Mouse (Mus musculus): ENCODE measurements around the gene Olfr746. TPM values are rescaled to one million over a fixed set of nuclear protein-coding genes. Genes with fewer than 3 reads are reported as not detected.

Olfr746 gene
- polyA plus RNA-seq (2015; fragmentation: Nextera tagmentation; extraction: Ambion mirVana), result 0.17 TPM in 1 of 2 replicates, not detected in the other

DNA sequence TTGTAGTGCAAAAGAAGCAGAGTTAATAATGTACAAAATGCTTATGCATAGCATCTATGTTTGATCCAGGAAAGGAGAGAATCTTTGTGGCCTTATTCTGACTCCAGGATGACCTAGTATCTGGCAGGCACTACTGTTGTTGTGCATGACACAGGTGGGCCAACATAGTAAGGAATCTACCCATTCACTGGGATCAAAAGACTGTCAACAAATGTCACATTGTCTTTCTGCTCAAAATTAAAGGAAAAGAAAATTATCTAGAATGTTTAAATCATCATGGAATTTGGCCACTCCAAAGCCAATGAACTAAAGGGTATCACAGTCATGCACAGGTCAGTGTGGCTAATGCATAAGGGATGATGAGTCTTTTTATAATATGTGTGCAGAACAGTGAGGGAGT is at the start of gene Olfr746:
TSS of gene Olfr746 (plus strand) at position 301 of the 400 bp plus-strand sequence.
- no peak for ATAC-seq (ENCODE audit: insufficient number of reproducible peaks, low FRiP score, low TSS enrichment, low read depth)
- H3K27ac ChIP-seq (replicated peaks), result no peak within 1 kb of the TSS
- no peak within 1 kb of the TSS for H3K4me3 ChIP-seq (replicated peaks)
- H3K4me2 ChIP-seq (replicated peaks), result no peak within 1 kb of the TSS
- no peaks in the 10 kb centered on the region for H3K27me3 ChIP-seq
- H3K36me3 ChIP-seq, result no peaks in the 10 kb centered on the region
- no peaks in the 10 kb centered on the region for H3K9me3 ChIP-seq (replicated peaks)
- H3K4me1 ChIP-seq, result no peaks in the 10 kb centered on the region
- no peak within 1 kb of the TSS for H3K9ac ChIP-seq

DNA sequence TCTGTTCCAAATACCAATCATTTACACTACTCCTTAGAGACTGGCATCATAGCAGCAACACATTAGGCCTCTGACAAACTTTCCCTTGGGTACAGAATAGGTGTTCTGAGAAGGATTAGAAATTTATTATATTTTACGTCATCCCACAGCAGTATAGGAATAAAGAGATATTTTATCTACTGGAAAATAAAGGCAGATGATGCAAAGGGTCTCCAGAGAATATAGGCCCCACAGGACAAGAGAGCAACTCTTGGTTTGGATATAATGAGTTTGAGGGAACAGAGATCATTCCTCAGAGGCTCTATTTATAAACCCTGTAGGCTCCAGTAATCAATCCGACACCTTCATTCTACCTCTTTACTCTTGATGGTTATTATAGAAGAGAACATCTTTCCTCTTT is 32.3 kb upstream of the Olfr746 start, which contains the start of gene Olfr744:
TSS of gene Olfr744 (plus strand) at position 301 of the 400 bp plus-strand sequence.
- Histone ChIP-seq H3K4me3 (replicated peaks) (no peak within 1 kb of the TSS), H3K27ac (replicated peaks) (no peak within 1 kb of the TSS), H3K4me2 (replicated peaks) (no peak within 1 kb of the TSS), H3K27me3 (no peaks in the 10 kb centered on the region), H3K9ac (no peak within 1 kb of the TSS), H3K4me1 (no peaks in the 10 kb centered on the region), H3K36me3 (no peaks in the 10 kb centered on the region), H3K9me3 (replicated peaks) (no peaks in the 10 kb centered on the region)
- ATAC-seq (ENCODE audit: insufficient number of reproducible peaks, low FRiP score, low TSS enrichment, low read depth), result no peak
- 86% methylated on average over 2 of the region's 2 CpGs for WGBS

DNA sequence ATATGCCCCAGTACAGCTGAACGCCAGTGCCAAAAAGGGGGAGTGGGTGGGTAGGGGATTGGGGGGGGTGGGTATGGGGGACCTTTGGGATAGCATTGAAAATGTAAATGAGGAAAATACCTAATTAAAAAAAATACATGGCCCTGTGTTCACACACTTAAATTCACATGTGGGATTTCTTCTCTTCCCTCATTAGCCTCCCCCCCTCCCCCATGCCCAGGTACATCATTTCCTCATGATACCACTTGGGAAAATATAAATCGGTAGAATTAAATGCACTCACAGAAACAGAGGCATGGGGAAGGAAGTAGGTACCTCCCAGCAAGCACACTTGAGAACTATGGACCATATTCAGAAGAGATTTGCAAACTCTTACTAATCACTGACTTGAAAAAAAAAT is 7.8 kb upstream of the Olfr746 start, which contains the start of gene Olfr745:
TSS of gene Olfr745 (plus strand) at position 301 of the 400 bp plus-strand sequence.
- Histone ChIP-seq H3K36me3 (no peaks in the 10 kb centered on the region), H3K9ac (no peak within 1 kb of the TSS), H3K27ac (replicated peaks) (no peak within 1 kb of the TSS), H3K4me3 (replicated peaks) (no peak within 1 kb of the TSS), H3K27me3 (no peaks in the 10 kb centered on the region), H3K9me3 (replicated peaks) (no peaks in the 10 kb centered on the region; the same call in 1 of the 2 replicates), H3K4me1 (no peaks in the 10 kb centered on the region), H3K4me2 (replicated peaks) (no peak within 1 kb of the TSS)
- no peak for ATAC-seq (ENCODE audit: insufficient number of reproducible peaks, low FRiP score, low TSS enrichment, low read depth)
- 77% methylated on average over 2 of the region's 2 CpGs for WGBS

DNA sequence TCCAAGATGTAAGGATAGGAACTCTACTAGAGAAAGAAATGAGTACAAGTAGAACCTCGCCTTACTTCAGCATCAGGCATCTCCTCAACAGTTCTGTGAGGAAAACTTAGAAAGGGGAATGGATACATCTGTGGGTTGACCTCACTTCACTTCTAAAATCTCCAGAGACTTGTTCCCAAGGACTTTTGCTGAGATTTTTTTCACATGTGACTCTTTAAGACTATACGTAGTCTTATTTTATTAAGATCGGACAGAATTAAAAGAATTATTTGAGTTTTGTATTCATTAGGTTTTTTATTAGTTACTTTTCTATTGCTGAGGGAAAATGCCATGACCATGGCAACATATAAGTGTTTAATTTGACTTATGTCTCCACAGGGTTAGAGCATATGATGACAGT is 46.2 kb downstream of the Olfr746 start, which contains the start of gene Olfr747:
TSS of gene Olfr747 (minus strand) at position 101 of the 400 bp plus-strand sequence.
- WGBS, result 86% methylated on average over 3 of the region's 3 CpGs
- Histone ChIP-seq H3K4me3 (replicated peaks) (no peak within 1 kb of the TSS), H3K4me1 (no peaks in the 10 kb centered on the region), H3K9ac (no peak within 1 kb of the TSS), H3K27ac (replicated peaks) (no peak within 1 kb of the TSS), H3K36me3 (no peaks in the 10 kb centered on the region), H3K9me3 (replicated peaks) (no peaks in the 10 kb centered on the region), H3K4me2 (replicated peaks) (no peak within 1 kb of the TSS), H3K27me3 (no peaks in the 10 kb centered on the region)
- no peak for ATAC-seq (ENCODE audit: insufficient number of reproducible peaks, low FRiP score, low TSS enrichment, low read depth)

Other genes with a start within 250 kb of the Olfr746 start
- 0.13 and 0.17 TPM in 2 replicates for gene Olfr738, start 239.5 kb upstream of the Olfr746 start, polyA plus RNA-seq (2015; fragmentation: Nextera tagmentation; extraction: Ambion mirVana)
- 0.20 and 0.24 TPM in 2 replicates for gene Olfr739, start 228.5 kb upstream of the Olfr746 start, polyA plus RNA-seq (2015; fragmentation: Nextera tagmentation; extraction: Ambion mirVana)
- 0.05 TPM in 1 of 2 replicates, not detected in the other for gene Olfr740, start 201.5 kb upstream of the Olfr746 start, polyA plus RNA-seq (2015; fragmentation: Nextera tagmentation; extraction: Ambion mirVana)
- not detected in 2 replicates for gene Olfr741, start 174.3 kb upstream of the Olfr746 start, polyA plus RNA-seq (2015; fragmentation: Nextera tagmentation; extraction: Ambion mirVana)
- gene Olfr742, start 143.5 kb upstream of the Olfr746 start, polyA plus RNA-seq (2015; fragmentation: Nextera tagmentation; extraction: Ambion mirVana), result not detected in 2 replicates
- gene Olfr743, start 125.2 kb upstream of the Olfr746 start, polyA plus RNA-seq (2015; fragmentation: Nextera tagmentation; extraction: Ambion mirVana), result not detected in 2 replicates
- 0.15 and 0.25 TPM in 2 replicates for gene Olfr744, start 32.2 kb upstream of the Olfr746 start, polyA plus RNA-seq (2015; fragmentation: Nextera tagmentation; extraction: Ambion mirVana)
- gene Olfr745, start 7.7 kb upstream of the Olfr746 start, polyA plus RNA-seq (2015; fragmentation: Nextera tagmentation; extraction: Ambion mirVana), result 1.3 TPM in 2 replicates
- not detected in 2 replicates for gene Olfr747, start 46.1 kb downstream of the Olfr746 start, polyA plus RNA-seq (2015; fragmentation: Nextera tagmentation; extraction: Ambion mirVana)
- gene Olfr748, start 60.3 kb downstream of the Olfr746 start, polyA plus RNA-seq (2015; fragmentation: Nextera tagmentation; extraction: Ambion mirVana), result 0.05 and 0.08 TPM in 2 replicates
- gene Olfr749, start 98.0 kb downstream of the Olfr746 start, polyA plus RNA-seq (2015; fragmentation: Nextera tagmentation; extraction: Ambion mirVana), result 0.43 TPM in 1 of 2 replicates, not detected in the other
- 71.5 and 80.0 TPM in 2 replicates for gene Ttc5, start 138.4 kb downstream of the Olfr746 start, polyA plus RNA-seq (2015; fragmentation: Nextera tagmentation; extraction: Ambion mirVana)
- not detected in 2 replicates for gene Ccnb1ip1, start 160.6 kb downstream of the Olfr746 start, polyA plus RNA-seq (2015; fragmentation: Nextera tagmentation; extraction: Ambion mirVana)
- 58.4 and 59.3 TPM in 2 replicates for gene Parp2, start 160.8 kb downstream of the Olfr746 start, polyA plus RNA-seq (2015; fragmentation: Nextera tagmentation; extraction: Ambion mirVana)
- 5.2 and 7.1 TPM in 2 replicates for gene Tep1, start 223.5 kb downstream of the Olfr746 start, polyA plus RNA-seq (2015; fragmentation: Nextera tagmentation; extraction: Ambion mirVana)